Mouse (Mus musculus): ENCODE data around the gene Erich6. TPM values are rescaled to one million over a fixed set of nuclear protein-coding genes. Genes with fewer than 3 reads are reported as not detected.
"Not testable (repeated sequence)": the region's sequence is repeated elsewhere in the genome, so short reads cannot be mapped to it uniquely, and the experiment has no call there.

Erich6 gene
- polyA plus RNA-seq, 1 experiment: 0.03 TPM

DNA sequence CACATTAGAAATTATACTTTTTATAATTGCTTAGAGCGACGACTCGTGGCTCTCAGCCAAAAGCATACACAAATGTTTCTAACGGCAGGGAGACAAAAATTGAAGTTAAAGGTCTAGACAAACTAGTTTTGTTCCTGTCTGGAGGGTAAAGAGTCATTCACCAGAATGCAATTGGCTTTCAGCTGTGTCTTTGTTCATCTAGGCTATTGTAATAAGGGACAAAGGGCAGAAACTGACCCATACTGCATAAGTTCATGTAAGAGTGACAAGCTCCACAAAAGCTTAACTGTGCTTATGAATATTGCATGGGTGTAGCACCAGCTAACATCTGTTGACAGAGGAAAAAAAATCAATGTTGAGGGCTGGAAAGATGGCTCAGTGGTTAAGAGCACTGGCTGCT is 28.5 kb downstream of the Erich6 start:
- no peak overlapping the region for H3K27ac ChIP-seq (ENCODE audit: insufficient read depth, low read depth, low read length)
- no peaks in the 10 kb centered on the region for H3K36me3 ChIP-seq (ENCODE audit: control insufficient read depth, insufficient read depth, low read length)
- no peaks in the 10 kb centered on the region for H3K27me3 ChIP-seq (replicated peaks; ENCODE audit: control insufficient read depth, insufficient read depth, low read length)
- TF ChIP-seq POLR2A (IDR thresholded peaks at IDR 0.05; ENCODE audit: low read depth, low read length) (no peak), CTCF (conservative IDR thresholded peaks at IDR 0.05; ENCODE audit: insufficient read depth, insufficient read length, low read depth, low read length) (no peak)
- H3K4me1 ChIP-seq (ENCODE audit: control insufficient read depth, insufficient read depth, low read length): no peaks in the 10 kb centered on the region
- 73% methylated on average over 4 of the region's 4 CpGs for WGBS
- no peak for DNase-seq
- no peak overlapping the region for H3K4me3 ChIP-seq (ENCODE audit: insufficient read depth, low read depth, low read length)

DNA sequence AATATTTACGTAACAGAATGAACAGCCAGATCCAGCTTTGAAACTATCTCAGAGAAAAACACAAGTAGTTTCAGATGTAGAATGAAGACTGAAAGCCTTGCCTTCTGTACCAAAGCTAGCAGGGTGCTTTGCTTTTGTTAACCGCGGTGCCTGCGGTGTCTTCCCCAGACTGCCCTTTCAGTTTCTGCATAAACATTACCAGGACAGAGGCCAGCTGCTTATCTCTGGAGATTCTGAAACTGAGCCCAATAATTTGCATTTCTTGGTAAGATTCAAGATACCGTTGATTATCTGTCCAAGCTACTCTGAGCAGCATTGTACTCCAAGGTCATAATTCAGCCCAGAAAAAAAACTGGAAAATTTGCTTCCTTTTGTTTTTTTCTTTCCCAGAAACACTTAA is 43.4 kb downstream of the Erich6 start:
- no peak overlapping the region for H3K27ac ChIP-seq (ENCODE audit: insufficient read depth, low read depth, low read length)
- TF ChIP-seq CTCF (conservative IDR thresholded peaks at IDR 0.05; ENCODE audit: insufficient read depth, insufficient read length, low read depth, low read length) (no peak), POLR2A (IDR thresholded peaks at IDR 0.05; ENCODE audit: low read depth, low read length) (no peak)
- DNase-seq: no peak
- no peaks in the 10 kb centered on the region for H3K27me3 ChIP-seq (replicated peaks; ENCODE audit: control insufficient read depth, insufficient read depth, low read length)
- no peaks in the 10 kb centered on the region for H3K4me1 ChIP-seq (ENCODE audit: control insufficient read depth, insufficient read depth, low read length)
- H3K4me3 ChIP-seq (ENCODE audit: insufficient read depth, low read depth, low read length): no peak overlapping the region
- 57% methylated on average over 5 of the region's 5 CpGs for WGBS
- H3K36me3 ChIP-seq (ENCODE audit: control insufficient read depth, insufficient read depth, low read length): peaks cover 7% of the 10 kb centered on the region

DNA sequence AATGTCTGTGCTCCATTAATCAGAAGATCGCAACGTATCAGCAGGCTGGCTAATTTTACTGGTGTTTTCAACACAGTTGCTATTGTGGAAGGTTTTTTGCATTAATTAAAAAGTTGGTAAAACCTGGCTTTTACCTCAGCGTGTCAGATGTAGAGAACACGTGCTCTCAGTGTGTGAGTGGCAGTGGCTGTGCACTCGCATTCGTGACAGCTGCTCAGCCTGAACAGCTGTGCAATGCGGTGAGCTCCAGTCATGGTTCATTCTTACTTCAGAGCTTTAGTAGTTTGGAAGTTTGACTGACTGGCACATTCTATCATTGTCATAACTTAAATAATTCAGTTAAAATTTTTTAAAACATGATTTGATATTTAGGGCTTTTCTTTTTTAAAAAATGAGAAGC is 44.3 kb downstream of the Erich6 start:
- H3K27me3 ChIP-seq (replicated peaks; ENCODE audit: control insufficient read depth, insufficient read depth, low read length); H3K36me3 ChIP-seq (ENCODE audit: control insufficient read depth, insufficient read depth, low read length); H3K27ac ChIP-seq (ENCODE audit: insufficient read depth, low read depth, low read length); H3K4me1 ChIP-seq (ENCODE audit: control insufficient read depth, insufficient read depth, low read length); DNase-seq; H3K4me3 ChIP-seq (ENCODE audit: insufficient read depth, low read depth, low read length): not testable (repeated sequence)
- WGBS: 90% methylated on average over 7 of the region's 7 CpGs

DNA sequence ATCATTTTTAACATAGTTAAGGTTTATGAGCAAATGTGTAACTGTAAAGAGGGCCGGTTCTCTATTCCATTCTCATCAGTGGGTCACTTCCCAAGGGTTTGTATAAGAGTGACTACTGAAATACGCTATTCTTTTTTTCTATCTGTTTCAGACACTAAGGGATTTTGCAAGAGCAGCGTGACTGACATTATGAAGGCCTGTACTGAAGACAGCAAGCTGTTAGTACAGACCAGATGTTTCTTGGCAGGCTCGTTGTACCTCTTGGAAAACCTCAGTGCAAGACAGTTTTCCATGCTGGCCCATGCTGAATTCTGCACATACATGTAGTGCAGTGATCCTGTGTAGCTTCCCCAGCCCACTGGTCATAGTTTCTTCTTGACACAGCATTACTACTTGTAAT is 46.5 kb downstream of the Erich6 start:
- WGBS: 89% methylated on average over 4 of the region's 4 CpGs
- not testable (repeated sequence) for DNase-seq; H3K27me3 ChIP-seq (replicated peaks; ENCODE audit: control insufficient read depth, insufficient read depth, low read length); H3K4me1 ChIP-seq (ENCODE audit: control insufficient read depth, insufficient read depth, low read length); H3K27ac ChIP-seq (ENCODE audit: insufficient read depth, low read depth, low read length); H3K36me3 ChIP-seq (ENCODE audit: control insufficient read depth, insufficient read depth, low read length); H3K4me3 ChIP-seq (ENCODE audit: insufficient read depth, low read depth, low read length)

DNA sequence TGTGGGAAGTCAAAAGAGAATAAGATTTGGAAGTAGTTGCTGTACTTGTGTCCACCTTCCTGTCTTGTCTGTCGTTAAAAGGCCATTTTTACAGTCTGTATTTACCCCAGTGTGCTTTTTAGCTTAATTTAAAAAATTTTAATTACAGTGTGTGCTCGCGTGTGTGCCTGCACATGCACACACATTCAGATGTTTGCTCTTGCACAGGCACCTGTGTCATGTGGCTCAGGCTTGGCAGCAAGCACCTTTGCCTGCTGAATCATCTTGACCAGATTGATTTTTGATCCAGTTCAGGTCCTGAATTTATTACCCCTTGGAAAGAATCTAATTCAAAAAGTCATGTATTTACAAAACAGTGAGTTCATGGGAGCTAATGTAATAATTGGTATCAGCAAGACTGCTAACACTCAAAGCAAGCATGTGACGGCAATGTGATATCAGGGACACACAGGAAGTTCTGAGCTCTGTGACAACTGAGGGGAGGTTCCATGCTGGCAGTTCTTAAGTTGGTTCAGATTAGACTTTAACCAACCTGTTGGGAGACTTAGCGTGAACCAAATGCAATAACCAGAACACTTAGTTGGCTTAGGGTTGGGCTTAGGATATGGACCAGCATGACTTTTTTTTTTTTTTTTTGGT is 54.1 kb downstream of the Erich6 start:
- TF ChIP-seq POLR2A (IDR thresholded peaks at IDR 0.05; ENCODE audit: low read depth, low read length) (no peak), CTCF (conservative IDR thresholded peaks at IDR 0.05; ENCODE audit: insufficient read depth, insufficient read length, low read depth, low read length) (no peak)
- WGBS: 43% methylated on average over 5 of the region's 5 CpGs
- peak; percentile 69 for DNase-seq
- Histone ChIP-seq H3K27ac (ENCODE audit: insufficient read depth, low read depth, low read length) (peak overlapping the region; percentile 73; the same call in 1 of the 2 replicates), H3K27me3 (replicated peaks; ENCODE audit: control insufficient read depth, insufficient read depth, low read length) (no peaks in the 10 kb centered on the region), H3K4me1 (ENCODE audit: control insufficient read depth, insufficient read depth, low read length) (peaks cover 28% of the 10 kb centered on the region), H3K36me3 (ENCODE audit: control insufficient read depth, insufficient read depth, low read length) (no peaks in the 10 kb centered on the region; the same call in 1 of the 2 replicates), H3K4me3 (ENCODE audit: insufficient read depth, low read depth, low read length) (no peak overlapping the region)

DNA sequence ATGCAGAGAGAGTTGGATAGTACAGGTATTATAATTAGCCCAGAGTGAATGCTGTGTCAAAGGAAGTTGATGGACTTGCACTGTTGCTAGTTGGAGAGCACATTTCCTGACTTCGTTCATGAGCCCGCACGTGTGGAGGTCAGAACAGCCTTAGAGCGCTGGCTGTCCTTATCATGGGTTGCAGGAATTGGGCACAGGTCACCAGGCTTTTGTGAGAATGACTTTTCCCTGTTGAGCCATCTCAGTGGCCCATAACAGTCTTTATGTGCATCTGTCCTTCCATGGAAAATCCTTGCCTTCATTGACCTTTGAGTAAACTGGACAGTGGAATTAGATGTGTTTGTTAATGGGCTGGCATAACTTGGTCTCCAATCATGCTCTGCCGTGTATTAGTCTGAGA is 54.7 kb downstream of the Erich6 start:
- Histone ChIP-seq H3K4me3 (ENCODE audit: insufficient read depth, low read depth, low read length) (no peak overlapping the region), H3K27me3 (replicated peaks; ENCODE audit: control insufficient read depth, insufficient read depth, low read length) (no peaks in the 10 kb centered on the region), H3K4me1 (ENCODE audit: control insufficient read depth, insufficient read depth, low read length) (peaks cover 28% of the 10 kb centered on the region), H3K27ac (ENCODE audit: insufficient read depth, low read depth, low read length) (peak overlapping the region; percentile 73; the same call in 1 of the 2 replicates), H3K36me3 (ENCODE audit: control insufficient read depth, insufficient read depth, low read length) (no peaks in the 10 kb centered on the region; the same call in 1 of the 2 replicates)
- DNase-seq: no peak
- TF ChIP-seq POLR2A (IDR thresholded peaks at IDR 0.05; ENCODE audit: low read depth, low read length) (no peak), CTCF (conservative IDR thresholded peaks at IDR 0.05; ENCODE audit: insufficient read depth, insufficient read length, low read depth, low read length) (no peak)
- WGBS: 32% methylated on average over 5 of the region's 5 CpGs

DNA sequence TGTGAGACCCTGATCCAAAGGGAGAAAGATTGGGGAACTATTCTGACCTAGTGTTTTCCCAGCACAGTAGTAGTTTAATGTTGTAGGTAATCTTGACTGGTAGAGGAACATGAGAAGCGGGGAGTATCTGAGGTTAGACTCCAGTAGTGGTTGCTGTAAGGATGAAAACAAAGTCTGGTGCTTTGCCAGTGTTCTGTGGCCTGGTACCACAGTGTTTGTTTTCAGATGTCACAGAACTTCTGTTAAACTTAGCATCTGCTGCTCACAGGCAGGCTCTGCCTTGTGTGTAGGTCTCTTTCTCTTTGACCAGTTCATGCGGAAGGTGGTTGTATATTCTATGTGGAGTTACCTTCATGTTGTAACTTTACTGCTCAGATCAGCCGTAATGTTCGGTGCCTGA is 55.5 kb downstream of the Erich6 start:
- DNase-seq: peak; percentile 15
- Histone ChIP-seq H3K27ac (ENCODE audit: insufficient read depth, low read depth, low read length) (peak overlapping the region; percentile 55; the same call in 1 of the 2 replicates), H3K4me1 (ENCODE audit: control insufficient read depth, insufficient read depth, low read length) (peaks cover 28% of the 10 kb centered on the region), H3K4me3 (ENCODE audit: insufficient read depth, low read depth, low read length) (no peak overlapping the region), H3K27me3 (replicated peaks; ENCODE audit: control insufficient read depth, insufficient read depth, low read length) (no peaks in the 10 kb centered on the region), H3K36me3 (ENCODE audit: control insufficient read depth, insufficient read depth, low read length) (no peaks in the 10 kb centered on the region; the same call in 1 of the 2 replicates)
- TF ChIP-seq POLR2A (IDR thresholded peaks at IDR 0.05; ENCODE audit: low read depth, low read length): no peak
- no peak for TF ChIP-seq CTCF (conservative IDR thresholded peaks at IDR 0.05; ENCODE audit: insufficient read depth, insufficient read length, low read depth, low read length)
- 74% methylated on average over 4 of the region's 4 CpGs for WGBS
